Comparison of ENCODE assay signal across 12 mouse cellular contexts in genomic region chr11:118410479-118410878, GRCm38 (mm10).
"Had no signal": no experiment of that assay in that cellular context is flagged by ENCODE, and none has a peak within 500 bp of the region (broad histone marks: within the 10 kb centered on the region; RNA-seq: fewer than 3 reads in every experiment).

No protein-coding gene starts in this region.

- H3K9ac ChIP-seq: liver, embryonic 15.5 days; midbrain, embryonic 13.5 days had no signal

- H3K4me1 ChIP-seq: limb, embryonic 10.5 days; liver, embryonic 15.5 days had no signal

- H3K4me2 ChIP-seq: liver, embryonic 11.5 days; liver, embryonic 15.5 days; midbrain, embryonic 13.5 days had no signal

- H3K9me3 ChIP-seq: limb, embryonic 10.5 days; liver, embryonic 15.5 days; midbrain, embryonic 13.5 days had no signal

- H3K4me3 ChIP-seq: left cerebral cortex, adult 2 months; limb, embryonic 10.5 days; liver, embryonic 15.5 days; midbrain, embryonic 13.5 days had no signal

- H3K27me3 ChIP-seq: liver, embryonic 15.5 days; midbrain, embryonic 13.5 days had no signal

- DNase-seq: kidney, postnatal 14 days; lung, adult 2 months; lung, postnatal 10 days; right cerebral cortex, adult 18-20 months; right cerebral cortex, postnatal 25 days had no signal

- H3K27ac ChIP-seq: hindbrain, postnatal 0 days; left cerebral cortex, adult 2 months; limb, embryonic 10.5 days; liver, embryonic 15.5 days; macrophage; midbrain, embryonic 13.5 days had no signal

- ATAC-seq: hindbrain, postnatal 0 days; midbrain, embryonic 13.5 days had no signal
